8 mouse cellular contexts compared by ENCODE assay signal in genomic region chr10:75780769-75781578, GRCm38 (mm10). TPM values are rescaled to one million over a fixed set of nuclear protein-coding genes. Genes with fewer than 3 reads are reported as not detected.
DNase-seq lines count a peak whose midpoint lies in the region; ATAC-seq and TF ChIP-seq lines count a peak whose summit lies in the region.

Gene Gm20441, minus strand, starts transcription at chr10:75780954.
Gene Gstt3, minus strand, starts transcription at chr10:75781414.

- peak within 1 kb of the TSS; percentile 39 for H3K4me3 ChIP-seq in left cerebral cortex, adult 2 months
- peak within 1 kb of the TSS; percentile 44 for H3K4me3 ChIP-seq in intestine, embryonic 14.5 days (ENCODE audit: low read depth, low read length)
- H3K4me3 ChIP-seq in liver, embryonic 15.5 days (replicated peaks): peak within 1 kb of the TSS; percentile 43

- under 1% methylated on average over 28 of the region's 28 CpGs for whole genome bisulfite sequencing in intestine, embryonic 14.5 days
- WGBS in liver, embryonic 15.5 days (ENCODE audit: insufficient replicate concordance): 1% methylated on average over 28 of the region's 28 CpGs

- no peaks in the 10 kb centered on the region for H3K9me3 ChIP-seq in intestine, embryonic 14.5 days (ENCODE audit: control insufficient read depth, low read length)
- H3K9me3 ChIP-seq in liver, embryonic 15.5 days (replicated peaks): no peaks in the 10 kb centered on the region

- no peaks in the 10 kb centered on the region for H3K4me1 ChIP-seq in intestine, embryonic 14.5 days (replicated peaks; ENCODE audit: control insufficient read depth, insufficient read depth, low read length)
- peaks cover 4% of the 10 kb centered on the region; the same call in 1 of the 2 replicates for H3K4me1 ChIP-seq in liver, embryonic 15.5 days (replicated peaks)

- peak; percentile 93 for ATAC-seq in intestine, embryonic 14.5 days (replicated peaks; ENCODE audit: low FRiP score, low TSS enrichment, low read depth)
- ATAC-seq in liver, embryonic 15.5 days (ENCODE audit: insufficient read depth): peak; percentile 60; the same call in 1 of the 2 replicates

- peak within 1 kb of the TSS; percentile 89 for H3K4me2 ChIP-seq in intestine, embryonic 14.5 days (ENCODE audit: low read length)
- H3K4me2 ChIP-seq in liver, embryonic 15.5 days: peak within 1 kb of the TSS; percentile 58

- H3K27me3 ChIP-seq in intestine, embryonic 14.5 days (replicated peaks; ENCODE audit: control insufficient read depth, insufficient read depth, low read length): 0 out of 2 replicates have a peak, but pooled peaks cover 3% of the 10 kb centered on the region
- H3K27me3 ChIP-seq in liver, embryonic 15.5 days: peaks cover 77% of the 10 kb centered on the region

- DNase-seq in left cerebral cortex, adult 2 months (ENCODE audit: extremely low spot score in 1 of 2, low spot score in 2 of 2): no peak
- DNase-seq in left cerebral cortex, adult 11 months (ENCODE audit: low spot score): no peak
- DNase-seq in embryo, embryonic 10 days (ENCODE audit: low spot score): peak; percentile 84
- DNase-seq in gonadal fat pad, adult 2 months (ENCODE audit: low read depth): peak; percentile 67
- peak; percentile 84 for DNase-seq in intestine, embryonic 14.5 days (ENCODE audit: low spot score)
- DNase-seq in natural killer cell, adult 2 months (ENCODE audit: low spot score in 2 of 2): peak; percentile 9 to 21
- DNase-seq in urinary bladder, postnatal 25 days (ENCODE audit: low spot score): peak; percentile 62

- TF ChIP-seq CTCF in left cerebral cortex, adult 2 months (IDR thresholded peaks at IDR 0.05): no peak

- no peak within 1 kb of the TSS for H3K27ac ChIP-seq in left cerebral cortex, adult 2 months
- peak within 1 kb of the TSS; percentile 68 for H3K27ac ChIP-seq in intestine, embryonic 14.5 days (ENCODE audit: low read depth)
- H3K27ac ChIP-seq in liver, embryonic 15.5 days (replicated peaks): peak within 1 kb of the TSS; percentile 31; the same call in 1 of the 2 replicates

- H3K36me3 ChIP-seq in intestine, embryonic 14.5 days (ENCODE audit: control insufficient read depth, insufficient read depth, low read length): no peaks in the 10 kb centered on the region
- H3K36me3 ChIP-seq in liver, embryonic 15.5 days (replicated peaks): 0 out of 2 replicates have a peak, but pooled peaks cover 2% of the 10 kb centered on the region

- intact Hi-C loops in left cerebral cortex, adult 2 months (cut with DNase I): no loop called here

- peak within 1 kb of the TSS; percentile 28 for H3K9ac ChIP-seq in intestine, embryonic 14.5 days (ENCODE audit: low read length)
- 0 out of 2 replicates have a peak within 1 kb of the TSS, but pooled peaks have one; percentile 19 for H3K9ac ChIP-seq in liver, embryonic 15.5 days

RNA-seq across cellular contexts. Expression of gene Gm20441, which starts in this region (rescaled TPM):
- total RNA-seq in left cerebral cortex, adult 2 months (2021): not detected
- polyA plus RNA-seq in gonadal fat pad, adult 2 months (2012; rRNA removed): 1.2 TPM in 1 of 2 replicates, not detected in the other
- polyA plus RNA-seq in intestine, embryonic 14.5 days (2014; fragmentation: Nextera tagmentation; extraction: Ambion mirVana): not detected in 2 replicates
- not detected in 2 replicates for polyA plus RNA-seq in liver, embryonic 15.5 days (2015; fragmentation: Nextera tagmentation; extraction: Ambion mirVana)

RNA-seq across cellular contexts. Expression of gene Gstt3, which starts in this region (rescaled TPM):
- 1 to 10 TPM; 1.7 to 2.8 TPM for total RNA-seq in left cerebral cortex, adult 2 months (2021)
- polyA plus RNA-seq in gonadal fat pad, adult 2 months (2012; rRNA removed): 99.8 and 148 TPM in 2 replicates
- polyA plus RNA-seq in intestine, embryonic 14.5 days (2014; fragmentation: Nextera tagmentation; extraction: Ambion mirVana): 28.0 and 28.7 TPM in 2 replicates
- polyA plus RNA-seq in liver, embryonic 15.5 days (2015; fragmentation: Nextera tagmentation; extraction: Ambion mirVana): 14.9 and 15.4 TPM in 2 replicates

Comparison
In these comparisons a context has a peak if more than half of its experiments do, and no peak if none do; other contexts are left out.
1. DNase-seq: peak in embryo, embryonic 10 days (single experiment), gonadal fat pad, adult 2 months (single experiment), intestine, embryonic 14.5 days (single experiment), natural killer cell, adult 2 months (2 of 2) and urinary bladder, postnatal 25 days (single experiment); none in left cerebral cortex, adult 2 months (0 of 2) and left cerebral cortex, adult 11 months (single experiment).
2. Peak in every context shown above with its lines, with median percentiles within 50 percentile points of each other: H3K4me3 ChIP-seq.